Mouse (Mus musculus): ENCODE results near the gene Zfp341. TPM values are rescaled to one million over a fixed set of nuclear protein-coding genes. Genes with fewer than 3 reads are reported as not detected.

The Zfp341 gene
- polyA plus RNA-seq (2012; ENCODE audit: low replicate concordance), result 6.6 and 8.0 TPM in 2 replicates

DNA sequence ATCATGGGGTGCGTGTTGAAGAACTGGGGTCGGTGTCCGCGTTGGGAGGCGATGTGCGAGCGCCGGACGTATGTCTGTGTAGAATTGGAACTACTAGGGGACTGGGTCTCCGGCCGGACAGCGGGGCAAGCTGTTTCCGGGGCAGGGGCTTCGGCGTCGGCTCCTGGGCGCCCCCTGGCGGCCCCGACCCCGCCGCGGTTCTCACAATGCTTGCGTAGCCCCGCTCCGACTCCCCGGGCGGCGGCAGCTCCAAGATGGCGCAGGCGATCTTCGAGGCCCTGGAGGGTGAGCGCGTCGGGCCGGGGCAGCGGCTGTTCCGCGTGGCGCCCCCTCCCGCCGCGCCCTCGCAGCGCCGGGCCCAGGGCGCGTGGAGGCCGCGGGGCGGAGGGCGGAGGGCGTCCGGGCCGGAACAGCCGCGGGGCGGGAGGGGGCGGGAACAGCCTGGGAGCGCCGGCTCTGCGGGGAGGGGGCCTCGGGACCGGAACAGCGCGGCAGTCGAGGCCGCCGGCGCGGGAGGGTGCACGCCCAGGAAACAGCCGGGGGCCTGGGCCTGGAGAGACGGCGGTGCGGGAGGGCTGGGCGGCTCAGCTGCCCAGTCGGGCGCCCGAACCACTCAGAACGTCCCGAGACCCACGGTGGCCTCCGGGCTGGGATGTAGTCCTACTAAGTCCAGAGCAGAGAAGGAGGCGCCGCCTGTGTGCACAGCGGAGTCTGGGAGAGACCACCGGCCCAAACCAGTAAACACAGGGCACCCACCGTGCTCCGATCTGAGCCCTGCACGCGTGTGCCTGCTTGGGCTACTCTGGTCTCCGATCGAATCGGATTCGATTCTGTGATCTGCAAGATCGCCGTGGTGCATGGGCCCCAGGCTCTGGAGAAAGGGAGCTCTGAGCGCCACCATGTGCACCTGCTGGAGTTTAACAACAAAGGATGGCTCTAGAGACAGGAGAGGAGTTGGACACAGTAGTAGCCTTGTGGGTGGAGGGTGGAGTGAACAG lies at the start of gene Zfp341, which contains the start of gene 4930519P11Rik:
Gene Zfp341 (plus strand): TSS at position 180 of the 998 bp plus-strand sequence.
Gene 4930519P11Rik (minus strand): TSS at position 320 of the 998 bp plus-strand sequence.

DNA sequence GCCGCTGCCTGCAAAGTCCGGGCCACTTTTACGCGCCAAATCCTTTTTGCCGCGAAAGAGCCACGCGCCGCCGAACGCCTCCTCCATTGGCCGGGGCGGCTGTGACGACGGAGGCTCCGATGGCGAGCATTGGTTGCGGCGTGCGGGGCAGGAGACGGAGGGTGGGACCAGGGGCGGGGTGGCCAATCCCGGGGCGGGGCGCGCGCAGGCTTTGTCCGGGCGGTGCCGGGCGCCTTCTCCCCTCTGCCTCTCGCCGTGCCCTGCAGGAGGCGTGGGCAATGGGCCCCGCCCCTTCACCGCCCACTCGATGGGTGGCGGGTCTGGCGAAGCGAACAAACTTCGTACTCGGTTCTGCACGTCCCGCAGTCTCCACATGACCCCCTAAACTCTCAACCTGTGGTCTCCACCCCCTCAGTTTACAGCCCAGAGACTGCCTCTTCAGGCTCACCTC lies 43.2 kb upstream of the Zfp341 start, which contains the start of gene E2f1:
Gene E2f1 (minus strand): TSS at position 57 of the 451 bp plus-strand sequence.

DNA sequence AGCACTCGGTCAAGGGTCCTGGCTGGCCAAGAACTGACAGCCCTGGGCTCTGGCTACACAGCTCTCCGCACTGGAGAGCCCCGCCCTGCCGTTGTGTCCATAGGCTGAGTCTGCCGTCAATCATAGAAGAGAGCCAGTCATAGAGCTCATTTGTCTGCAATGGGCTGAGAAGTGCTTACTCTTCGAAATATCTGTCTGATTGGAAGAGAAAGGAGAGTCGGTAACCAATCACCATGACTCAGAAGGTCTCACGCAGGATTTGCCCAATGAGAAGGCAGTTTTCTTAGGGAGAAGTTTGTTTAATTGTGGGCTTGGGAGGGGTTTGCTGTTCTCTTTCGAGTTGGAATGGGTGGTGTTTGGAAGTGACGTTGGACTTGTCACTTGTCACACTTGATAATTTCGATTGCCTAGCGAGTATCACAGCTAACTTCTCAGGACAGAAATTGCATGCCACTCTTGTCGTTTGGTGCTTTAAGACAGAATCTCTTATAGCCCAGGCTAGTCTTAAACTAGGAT lies 9.4 kb upstream of the Zfp341 start, which contains the start of gene Pxmp4:
Gene Pxmp4 (minus strand): TSS at position 71 of the 516 bp plus-strand sequence.

DNA sequence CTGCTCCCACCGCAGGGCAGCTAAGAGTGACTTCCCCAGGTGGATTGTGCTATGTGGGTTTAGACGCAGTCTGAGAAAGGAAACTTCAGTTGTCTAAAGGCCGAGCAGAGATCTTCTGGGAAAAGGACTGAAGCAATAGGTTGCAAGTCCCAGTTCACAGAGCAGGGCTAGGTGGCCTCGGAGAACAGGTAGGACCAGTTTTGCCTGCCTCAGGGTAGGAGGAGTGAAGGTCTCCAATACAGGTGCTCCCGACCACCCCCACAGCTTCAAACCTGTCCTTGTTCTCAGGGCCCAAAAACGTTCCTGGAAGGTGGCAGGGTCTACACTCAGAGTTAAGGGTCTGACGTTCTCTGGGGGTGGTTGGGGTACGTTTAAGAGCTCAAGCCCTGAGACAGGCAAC lies 38.3 kb downstream of the Zfp341 start, which contains the start of gene Chmp4b:
Gene Chmp4b (plus strand): TSS at position 343 of the 400 bp plus-strand sequence.

Other genes starting within 250 kb of the Zfp341 start
- gene Cdk5rap1, start 240.3 kb upstream of the Zfp341 start, polyA plus RNA-seq (2012; ENCODE audit: low replicate concordance), result 0.52 and 1.1 TPM in 2 replicates
- 7.3 and 8.9 TPM in 2 replicates for gene Snta1, start 205.2 kb upstream of the Zfp341 start, polyA plus RNA-seq (2012; ENCODE audit: low replicate concordance)
- gene Cbfa2t2, start 176.8 kb upstream of the Zfp341 start, polyA plus RNA-seq (2012; ENCODE audit: low replicate concordance), result 7.4 and 9.6 TPM in 2 replicates
- 0.98 and 1.8 TPM in 2 replicates for gene 1700003F12Rik, start 66.2 kb upstream of the Zfp341 start, polyA plus RNA-seq (2012; ENCODE audit: low replicate concordance)
- gene Actl10, start 61.5 kb upstream of the Zfp341 start, polyA plus RNA-seq (2012; ENCODE audit: low replicate concordance), result 0.09 TPM in 1 of 2 replicates, not detected in the other
- 0.57 and 0.90 TPM in 2 replicates for gene Necab3, start 54.4 kb upstream of the Zfp341 start, polyA plus RNA-seq (2012; ENCODE audit: low replicate concordance)
- 16.4 and 16.7 TPM in 2 replicates for gene E2f1, start 43.4 kb upstream of the Zfp341 start, polyA plus RNA-seq (2012; ENCODE audit: low replicate concordance)
- 4.0 and 9.0 TPM in 2 replicates for gene Pxmp4, start 9.6 kb upstream of the Zfp341 start, polyA plus RNA-seq (2012; ENCODE audit: low replicate concordance)
- gene 4930519P11Rik, start 140 bp downstream of the Zfp341 start, polyA plus RNA-seq (2012; ENCODE audit: low replicate concordance), result 1.8 and 6.2 TPM in 2 replicates
- gene Chmp4b, start 38.4 kb downstream of the Zfp341 start, polyA plus RNA-seq (2012; ENCODE audit: low replicate concordance), result 58.8 and 130 TPM in 2 replicates
- not detected in 2 replicates for gene Gm14214, start 156.7 kb downstream of the Zfp341 start, polyA plus RNA-seq (2012; ENCODE audit: low replicate concordance)
- 296 and 582 TPM in 2 replicates for gene Raly, start 177.8 kb downstream of the Zfp341 start, polyA plus RNA-seq (2012; ENCODE audit: low replicate concordance)
- 1.8 and 1.9 TPM in 2 replicates for gene a, start 178.1 kb downstream of the Zfp341 start, polyA plus RNA-seq (2012; ENCODE audit: low replicate concordance)